Mouse (Mus musculus): Measurements from ENCODE around the gene Rbbp4.

GRCm38 (mm10) chr4:129379805-129380204 is 44.6 kb upstream of the Rbbp4 start:
- no peak for TF ChIP-seq CTCF (IDR thresholded peaks at IDR 0.05; ENCODE audit: borderline replicate concordance, control insufficient read depth, extremely low read depth, insufficient read depth, low read length, poor library complexity)
- no peak for TF ChIP-seq POLR2A (IDR thresholded peaks at IDR 0.05; ENCODE audit: control insufficient read depth, extremely low read depth, insufficient read depth, low read length, poor library complexity)
